Mouse (Mus musculus): ENCODE data around the gene Lbx1. TPM values are rescaled to one million over a fixed set of nuclear protein-coding genes. Genes with fewer than 3 reads are reported as not detected.

Lbx1 gene
- under 1 TPM in 1 of 2 experiments, not detected in 1; 0.11 TPM for total RNA-seq (2021)

- intact Hi-C loops (cut with DNase I), result loop anchor here (10.0 kb wide), 1 partner anchor 1631 kb away; no protein-coding TSS in a partner anchor
- DNase-seq, result no peak
Measured at GRCm38 (mm10) chr19:45235766-45236362, at the start of gene Lbx1. TSS of gene Lbx1 (minus strand) at chr19:45235812.

GRCm38 (mm10) chr19:45283302-45283701 lies 47.7 kb upstream of the Lbx1 start:
- intact Hi-C loops (cut with DNase I), result loop anchor here (1.0 to 2.0 kb wide), 3 partner anchors 18 to 261 kb away; no protein-coding TSS in a partner anchor
- peak; percentile 59 to 74 for DNase-seq

- intact Hi-C loops (cut with DNase I), result no loop called here
- no peak for DNase-seq
Measured at GRCm38 (mm10) chr19:45276196-45276595, 40.6 kb upstream of the Lbx1 start.

DNA sequence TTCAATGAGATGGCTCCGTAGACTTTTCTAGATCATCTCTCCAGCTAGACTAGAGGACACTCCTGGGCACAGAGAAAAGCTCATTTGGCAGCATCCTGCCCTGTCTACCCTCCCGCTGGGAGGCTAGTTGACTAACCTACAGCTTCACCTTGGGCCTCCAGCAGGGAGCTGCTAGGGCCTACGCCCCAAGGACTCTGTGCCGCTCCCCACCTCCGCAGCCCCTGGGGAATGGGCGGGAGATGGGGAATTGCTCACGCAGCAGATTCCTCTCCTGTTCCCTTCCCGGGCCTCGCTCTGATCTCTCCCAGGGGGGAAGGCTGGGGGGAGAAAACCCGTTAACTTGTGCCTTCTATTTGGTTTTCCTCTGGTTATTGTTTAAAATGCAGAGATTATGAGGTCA lies 36.4 kb upstream of the Lbx1 start:
- intact Hi-C loops (cut with DNase I), result no loop called here
- DNase-seq, result no peak

DNA sequence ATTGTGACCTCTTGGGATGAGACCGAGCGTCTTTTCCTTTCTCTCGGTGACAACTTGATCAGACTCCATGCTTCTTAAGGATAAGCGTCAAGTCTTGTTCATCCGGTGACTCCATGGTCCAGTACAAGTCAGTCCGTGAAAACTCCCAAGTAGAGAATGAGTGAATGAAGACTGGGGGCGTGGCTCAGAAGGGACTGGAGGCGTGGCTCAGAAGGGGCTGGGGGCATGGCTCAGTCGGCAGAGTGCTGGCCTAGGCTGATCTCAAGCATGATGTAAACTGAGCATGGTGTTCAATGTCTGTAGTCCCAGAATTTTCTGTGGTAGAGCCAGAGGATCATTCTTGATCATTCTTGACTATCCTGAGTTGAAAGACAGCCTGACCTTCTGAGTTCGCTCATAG lies 27.4 kb upstream of the Lbx1 start:
- no peak for DNase-seq
- intact Hi-C loops (cut with DNase I), result no loop called here

DNA sequence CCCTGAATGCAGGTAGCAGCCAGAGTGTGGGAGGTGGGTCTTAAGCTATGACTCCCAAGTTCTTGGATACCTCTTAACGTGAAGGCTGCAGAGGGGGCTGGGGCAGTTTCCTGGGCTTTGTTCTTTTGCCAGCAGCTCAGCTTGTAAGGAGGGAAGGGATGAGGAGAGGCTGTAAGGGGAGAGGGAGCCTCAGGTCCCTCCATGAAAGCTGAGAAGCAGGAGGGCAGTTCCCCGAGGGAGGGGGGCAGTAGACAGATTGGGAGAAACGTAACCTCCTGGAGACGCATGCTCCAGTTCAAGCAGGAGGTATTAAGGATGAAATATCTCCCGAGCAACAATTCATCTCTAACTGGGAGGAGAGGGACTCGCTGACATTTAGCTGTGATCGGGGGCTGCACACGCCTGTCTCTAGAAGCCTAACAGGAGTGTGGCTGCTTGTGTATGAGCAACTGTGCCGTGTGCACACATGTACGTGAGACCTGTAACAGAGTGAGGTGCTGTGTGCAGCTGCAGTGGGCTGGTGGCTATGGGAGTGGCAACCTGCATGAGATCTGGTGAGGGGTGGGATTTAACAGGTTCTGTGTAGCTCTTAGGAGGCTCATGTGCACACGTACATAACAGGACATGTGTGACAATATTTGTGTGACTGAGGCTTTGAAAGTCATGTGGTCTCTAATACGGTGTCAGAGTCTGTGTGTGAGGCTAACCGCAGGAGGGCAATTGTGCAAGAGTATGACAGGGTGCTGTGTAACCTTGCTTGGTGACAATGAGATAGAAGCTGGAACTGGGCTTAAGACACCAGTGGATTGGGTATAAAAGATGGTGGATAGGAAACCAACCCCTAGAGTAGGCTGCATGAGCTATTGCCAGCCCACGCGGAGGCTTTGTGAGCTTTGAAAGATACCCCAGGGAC lies 22.1 kb upstream of the Lbx1 start:
- intact Hi-C loops (cut with DNase I), result no loop called here

GRCm38 (mm10) chr19:45254806-45255205 lies 19.2 kb upstream of the Lbx1 start:
- intact Hi-C loops (cut with DNase I), result no loop called here

More for the DNA sequence above, 22.1 kb upstream of the Lbx1 start:
- no peak for DNase-seq

DNA sequence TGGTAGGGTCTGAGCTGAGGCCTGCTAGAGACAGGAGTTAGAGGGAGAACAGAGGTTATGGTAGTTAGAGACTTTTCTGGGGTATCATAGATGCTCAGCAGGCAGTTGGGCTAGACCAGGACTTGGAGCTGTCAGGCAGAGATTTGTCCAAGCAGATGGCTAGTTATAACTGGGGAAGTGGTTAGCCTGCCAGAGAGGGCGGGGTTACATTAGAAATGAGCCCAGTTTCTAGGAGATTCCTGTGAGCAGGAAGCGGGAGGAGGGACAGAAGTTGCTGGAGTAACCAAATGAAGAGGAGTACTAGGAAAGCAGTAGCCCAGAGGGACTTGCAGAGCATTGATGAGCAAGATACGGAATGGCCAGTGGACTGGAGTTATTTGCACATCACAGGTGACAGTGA lies 16.8 kb upstream of the Lbx1 start:
- intact Hi-C loops (cut with DNase I), result no loop called here
- DNase-seq, result no peak

More at GRCm38 (mm10) chr19:45254806-45255205, 19.2 kb upstream of the Lbx1 start:
- no peak for DNase-seq

DNA sequence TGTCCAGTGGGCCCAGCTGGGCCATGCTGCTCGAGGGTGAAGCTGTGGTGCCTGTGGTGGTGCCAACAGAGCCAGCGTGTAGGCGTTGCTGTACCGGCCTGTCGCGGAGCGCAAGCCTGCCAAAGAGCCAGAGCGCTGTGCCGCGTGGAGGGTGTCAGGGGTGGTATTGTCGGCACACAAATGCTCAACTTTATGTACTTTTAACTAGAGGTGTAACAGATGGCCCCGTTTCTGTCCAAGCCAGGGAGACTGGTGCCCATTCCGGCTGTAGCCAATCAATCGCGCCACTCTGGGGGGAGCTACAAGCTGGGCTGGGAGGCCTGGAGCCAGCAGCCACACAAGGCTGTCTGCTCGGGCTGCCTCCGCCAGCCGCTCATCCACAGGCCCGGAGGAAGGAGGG lies 13.1 kb upstream of the Lbx1 start:
- intact Hi-C loops (cut with DNase I), result no loop called here
- DNase-seq, result no peak

GRCm38 (mm10) chr19:45243918-45244700 lies 8.5 kb upstream of the Lbx1 start:
- intact Hi-C loops (cut with DNase I), result loop anchor here (2.0 kb wide), 1 partner anchor 15 kb away; no protein-coding TSS in a partner anchor
- peak in 1 of 2 experiments; percentile 50 for DNase-seq

GRCm38 (mm10) chr19:45243264-45243602 lies 7.6 kb upstream of the Lbx1 start:
- DNase-seq, result no peak

GRCm38 (mm10) chr19:45242348-45243263 lies 7.0 kb upstream of the Lbx1 start:
- DNase-seq, result no peak
- intact Hi-C loops (cut with DNase I), result loop anchor here (2.0 kb wide), 1 partner anchor 14 kb away; no protein-coding TSS in a partner anchor

More at GRCm38 (mm10) chr19:45243264-45243602, 7.6 kb upstream of the Lbx1 start:
- intact Hi-C loops (cut with DNase I), result loop anchor here (2.0 kb wide), 1 partner anchor 14 kb away; no protein-coding TSS in a partner anchor

DNA sequence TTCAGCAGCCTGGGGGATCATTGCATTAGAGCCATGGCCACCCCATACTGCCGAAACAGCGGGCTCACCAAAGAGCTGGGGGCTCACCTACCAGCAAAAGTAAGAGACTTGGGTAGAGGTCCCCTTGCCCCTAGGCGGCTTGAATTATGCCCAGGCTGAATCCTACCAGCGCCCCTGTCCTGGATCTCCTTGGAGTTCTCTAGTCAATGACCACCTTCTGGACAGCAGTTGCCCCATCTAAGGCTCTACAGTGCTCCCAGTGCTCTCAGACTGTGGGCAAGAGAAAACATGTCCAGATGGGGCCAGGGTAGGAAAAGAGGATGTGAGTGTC lies 6.4 kb upstream of the Lbx1 start:
- no peak for DNase-seq
- intact Hi-C loops (cut with DNase I), result loop anchor here (2.0 kb wide), 1 partner anchor 13 kb away; no protein-coding TSS in a partner anchor

GRCm38 (mm10) chr19:45240026-45240425 lies 4.4 kb upstream of the Lbx1 start:
- intact Hi-C loops (cut with DNase I), result no loop called here
- no peak for DNase-seq

GRCm38 (mm10) chr19:45239191-45239590 lies 3.6 kb upstream of the Lbx1 start:
- intact Hi-C loops (cut with DNase I), result loop anchor here (10.0 kb wide), 1 partner anchor 1634 kb away; no protein-coding TSS in a partner anchor
- DNase-seq, result no peak

DNA sequence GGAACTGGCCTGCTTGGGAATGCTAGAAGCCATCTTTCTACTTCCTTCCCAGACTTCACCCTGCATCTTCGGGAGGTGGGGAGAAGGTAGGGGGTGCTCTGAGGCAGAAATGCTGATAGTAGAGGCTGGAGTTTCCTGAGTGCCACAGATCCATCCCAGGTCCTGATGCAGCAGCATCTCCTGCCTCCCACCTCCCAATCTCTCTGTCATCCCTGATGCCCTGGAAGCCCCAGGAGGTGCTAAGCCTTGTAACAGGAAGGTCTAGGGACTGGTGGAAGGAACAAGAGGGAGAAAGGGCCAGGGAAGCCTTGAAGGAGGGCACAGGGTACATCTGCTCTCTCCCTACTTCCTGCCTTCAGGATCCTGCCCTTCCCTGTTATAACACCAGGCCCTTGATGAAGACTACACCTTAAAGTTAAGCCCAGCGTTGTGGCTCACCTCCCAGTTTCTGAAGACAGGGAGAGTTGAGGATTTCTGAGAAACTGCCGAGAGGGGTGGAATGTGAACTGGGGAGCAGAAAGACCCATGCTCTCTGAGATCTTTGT lies 2.1 kb upstream of the Lbx1 start:
- no peak for DNase-seq
- intact Hi-C loops (cut with DNase I), result loop anchor here (10.0 kb wide), 1 partner anchor 1633 kb away; no protein-coding TSS in a partner anchor

GRCm38 (mm10) chr19:45237099-45237498 lies 1.5 kb upstream of the Lbx1 start:
- intact Hi-C loops (cut with DNase I), result loop anchor here (10.0 kb wide), 1 partner anchor 1632 kb away; no protein-coding TSS in a partner anchor
- no peak for DNase-seq

DNA sequence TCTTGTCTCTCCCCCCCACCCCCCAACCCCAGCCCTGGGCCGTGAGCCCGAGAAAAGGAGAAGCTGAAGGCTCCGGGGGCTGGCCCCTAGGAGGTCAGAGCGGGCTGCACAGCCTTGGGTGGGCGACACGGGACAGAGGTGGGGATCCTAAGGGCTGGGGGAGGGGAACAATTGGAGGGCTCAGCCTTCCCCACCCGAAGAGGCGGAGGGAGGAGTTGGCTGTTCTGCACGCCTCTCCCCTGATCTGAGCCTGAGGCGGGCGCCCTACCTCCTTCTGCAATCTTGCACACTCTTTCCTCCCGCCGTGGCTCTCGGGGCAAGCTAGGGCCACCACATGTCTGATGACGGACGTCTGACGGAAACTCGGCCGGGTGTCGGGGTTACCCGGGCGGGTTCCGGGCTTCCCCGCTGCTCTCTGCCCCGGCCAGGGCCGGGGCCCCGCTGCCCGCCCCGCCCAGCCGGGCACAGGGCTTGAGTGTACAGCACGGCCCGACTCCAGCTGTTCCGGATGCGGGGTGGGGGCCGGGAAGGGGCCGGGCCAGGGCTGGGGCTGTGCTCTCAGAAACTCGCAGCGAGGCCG lies 841 bp upstream of the Lbx1 start:
- DNase-seq, result peak in 1 of 2 experiments; percentile 58
- intact Hi-C loops (cut with DNase I), result loop anchor here (10.0 kb wide), 1 partner anchor 1632 kb away; no protein-coding TSS in a partner anchor

- intact Hi-C loops (cut with DNase I), result loop anchor here (10.0 kb wide), 1 partner anchor 1631 kb away; no protein-coding TSS in a partner anchor
- DNase-seq, result no peak
Measured at GRCm38 (mm10) chr19:45235331-45235741, 276 bp downstream of the Lbx1 start.

Measured in heart, postnatal 36 days (tissue).